Mouse (Mus musculus) intestine, embryonic 15.5 days (tissue): ENCODE measurements around the gene Vmn2r43. TPM values are rescaled to one million over a fixed set of nuclear protein-coding genes. Genes with fewer than 3 reads are reported as not detected.
"Not testable (repeated sequence)": the region's sequence is repeated elsewhere in the genome, so short reads cannot be mapped to it uniquely, and the experiment has no call there.

Source experiments
- ATAC-seq: fragments of 200-750 bp; cut with Nextera tagmentation; 2 replicates; pipeline ENCODE4 v1.8.0; 2017; ENCODE audit warnings: moderate TSS enrichment, moderate library complexity
- H3K27ac ChIP-seq: fragments of 300-500 bp; sonication (generic); 2 replicates; pipeline ENCODE4 v1.5.1; 2015; ENCODE audit warnings: mild to moderate bottlenecking, inconsistent platforms
- H3K27me3 ChIP-seq: fragments of 300-500 bp; sonication (generic); replicated peaks from 2 replicates; pipeline ENCODE4 v1.6.1; 2015; ENCODE audit warnings: inconsistent platforms
- H3K36me3 ChIP-seq: fragments of 300-500 bp; sonication (generic); 2 replicates; pipeline ENCODE4 v1.6.1; 2015; ENCODE audit warnings: inconsistent platforms
- H3K4me1 ChIP-seq: fragments of 300-500 bp; sonication (generic); replicated peaks from 2 replicates; pipeline ENCODE4 v1.6.1; 2015; ENCODE audit warnings: inconsistent platforms
- H3K4me2 ChIP-seq: fragments of 300-500 bp; sonication (generic); replicated peaks from 2 replicates; pipeline ENCODE4 v1.6.1; 2015; ENCODE audit warnings: mild to moderate bottlenecking, inconsistent platforms
- H3K4me3 ChIP-seq: fragments of 300-500 bp; sonication (generic); replicated peaks from 2 replicates; pipeline ENCODE4 v1.5.1; 2015; ENCODE audit warnings: inconsistent platforms
- H3K9ac ChIP-seq: fragments of 300-500 bp; sonication (generic); 2 replicates; pipeline ENCODE4 v1.6.1; 2015; ENCODE audit warnings: inconsistent platforms
- H3K9me3 ChIP-seq: fragments of 300-500 bp; sonication (generic); 2 replicates; pipeline ENCODE4 v1.6.1; 2016; ENCODE audit warnings: inconsistent platforms
- WGBS: fragments of 180-500 bp; shearing (Covaris S2); methylation state at CpG from one replicate; pipeline ENCODE4 v1.1.7; 2015; 5-methylcytosine and 5-hydroxymethylcytosine counted together
- polyA plus RNA-seq: library from polyadenylated mRNA; unstranded; fragments of >200 nt; fragmentation: Nextera tagmentation; extraction: Ambion mirVana; gene quantifications from 2 replicates; pipeline ENCODE4 v1.2.1, GENCODE M21; 2015

Vmn2r43 gene
- polyA plus RNA-seq, result not detected in 2 replicates

GRCm38 (mm10) chr7:8260499-8260898 lies at the start of gene Vmn2r43:
Gene Vmn2r43, minus strand, starts transcription at chr7:8260599.
- not testable (repeated sequence) for H3K4me2 ChIP-seq, ATAC-seq, H3K36me3 ChIP-seq, H3K4me3 ChIP-seq, H3K27me3 ChIP-seq, H3K9ac ChIP-seq, H3K9me3 ChIP-seq, H3K4me1 ChIP-seq, H3K27ac ChIP-seq
- WGBS, result no CpG with 5 or more reads among the region's 1 CpGs

GRCm38 (mm10) chr7:8200220-8200619 lies 60.2 kb downstream of the Vmn2r43 start, which contains the start of gene Vmn2r42:
Gene Vmn2r42, minus strand, starts transcription at chr7:8200320.
- H3K4me3 ChIP-seq, H3K27me3 ChIP-seq, H3K27ac ChIP-seq, ATAC-seq, H3K9ac ChIP-seq, H3K36me3 ChIP-seq, H3K4me1 ChIP-seq, H3K4me2 ChIP-seq, H3K9me3 ChIP-seq: not testable (repeated sequence)
- WGBS, result no CpG with 5 or more reads among the region's 2 CpGs

Other genes starting within 250 kb of the Vmn2r43 start
- gene Vmn2r41, start 98.9 kb downstream of the Vmn2r43 start, polyA plus RNA-seq, result not detected in 2 replicates
- not detected in 2 replicates for gene Vmn2r42, start 60.3 kb downstream of the Vmn2r43 start, polyA plus RNA-seq
- not detected in 2 replicates for gene Vmn2r44, start 122.7 kb upstream of the Vmn2r43 start, polyA plus RNA-seq
- gene Vmn2r45, start 228.5 kb upstream of the Vmn2r43 start, polyA plus RNA-seq, result not detected in 2 replicates